Mouse (Mus musculus): Measurements from ENCODE around the gene Blm. TPM values are rescaled to one million over a fixed set of nuclear protein-coding genes. Genes with fewer than 3 reads are reported as not detected.

Blm gene
- polyA plus RNA-seq, 1 experiment from 2014 or later = 25.9 TPM

- 94% methylated on average over 3 of the region's 3 CpGs for WGBS (ENCODE audit: insufficient replicate concordance)
- peaks cover 64% of the 10 kb centered on the region for H3K36me3 ChIP-seq (ENCODE audit: control insufficient read depth, insufficient read depth)
These were observed 30.0 kb downstream of the Blm start for GRCm38 (mm10) chr7:80504920-80505319.

GRCm38 (mm10) chr7:80501006-80501405 lies 33.9 kb downstream of the Blm start:
- no peak for ATAC-seq (ENCODE audit: low read depth)
- H3K27ac ChIP-seq (ENCODE audit: low read length) = peak overlapping the region; percentile 1; the same call in 1 of the 2 replicates
- 60% methylated on average over 7 of the region's 7 CpGs for WGBS (ENCODE audit: insufficient replicate concordance)
- H3K4me1 ChIP-seq (ENCODE audit: control insufficient read depth, low read depth, low read length) = peaks cover 17% of the 10 kb centered on the region
- H3K9me3 ChIP-seq (replicated peaks; ENCODE audit: control insufficient read depth, low read length) = no peaks in the 10 kb centered on the region
- H3K4me2 ChIP-seq (ENCODE audit: low read depth, low read length) = no peak overlapping the region
- H3K4me3 ChIP-seq (ENCODE audit: low read depth, low read length) = no peak overlapping the region
- H3K27me3 ChIP-seq (ENCODE audit: control insufficient read depth, insufficient read depth, low read depth, low read length) = no peaks in the 10 kb centered on the region
- peaks cover 55% of the 10 kb centered on the region for H3K36me3 ChIP-seq (ENCODE audit: control insufficient read depth, insufficient read depth)
- no peak overlapping the region for H3K9ac ChIP-seq (ENCODE audit: low read depth, low read length)

More at GRCm38 (mm10) chr7:80504920-80505319, 30.0 kb downstream of the Blm start:
- Histone ChIP-seq H3K9ac (ENCODE audit: low read depth, low read length) (no peak overlapping the region), H3K4me3 (ENCODE audit: low read depth, low read length) (no peak overlapping the region), H3K27ac (ENCODE audit: low read length) (no peak overlapping the region), H3K4me2 (ENCODE audit: low read depth, low read length) (no peak overlapping the region), H3K27me3 (ENCODE audit: control insufficient read depth, insufficient read depth, low read depth, low read length) (no peaks in the 10 kb centered on the region), H3K4me1 (ENCODE audit: control insufficient read depth, low read depth, low read length) (peaks cover 6% of the 10 kb centered on the region), H3K9me3 (replicated peaks; ENCODE audit: control insufficient read depth, low read length) (no peaks in the 10 kb centered on the region)
- no peak for ATAC-seq (ENCODE audit: low read depth)

GRCm38 (mm10) chr7:80500099-80500498 lies 34.8 kb downstream of the Blm start:
- Histone ChIP-seq H3K4me2 (ENCODE audit: low read depth, low read length) (no peak overlapping the region; the same call in 1 of the 2 replicates), H3K9me3 (replicated peaks; ENCODE audit: control insufficient read depth, low read length) (no peaks in the 10 kb centered on the region), H3K9ac (ENCODE audit: low read depth, low read length) (no peak overlapping the region), H3K36me3 (ENCODE audit: control insufficient read depth, insufficient read depth) (peaks cover 47% of the 10 kb centered on the region), H3K27me3 (ENCODE audit: control insufficient read depth, insufficient read depth, low read depth, low read length) (no peaks in the 10 kb centered on the region), H3K4me3 (ENCODE audit: low read depth, low read length) (no peak overlapping the region), H3K4me1 (ENCODE audit: control insufficient read depth, low read depth, low read length) (peaks cover 17% of the 10 kb centered on the region), H3K27ac (ENCODE audit: low read length) (no peak overlapping the region)
- ATAC-seq (ENCODE audit: low read depth) = 0 out of 2 replicates have a peak, but pooled peaks have one; percentile 47

GRCm38 (mm10) chr7:80499190-80499962 lies 35.5 kb downstream of the Blm start:
- H3K9me3 ChIP-seq (replicated peaks; ENCODE audit: control insufficient read depth, low read length) = no peaks in the 10 kb centered on the region
- H3K27ac ChIP-seq (ENCODE audit: low read length) = no peak overlapping the region
- peak overlapping the region; percentile 1; the same call in 1 of the 2 replicates for H3K4me2 ChIP-seq (ENCODE audit: low read depth, low read length)
- peak; percentile 81 for ATAC-seq (ENCODE audit: low read depth)
- H3K9ac ChIP-seq (ENCODE audit: low read depth, low read length) = no peak overlapping the region
- 51% methylated on average over 9 of the region's 9 CpGs for WGBS (ENCODE audit: insufficient replicate concordance)
- H3K4me1 ChIP-seq (ENCODE audit: control insufficient read depth, low read depth, low read length) = peaks cover 17% of the 10 kb centered on the region
- H3K36me3 ChIP-seq (ENCODE audit: control insufficient read depth, insufficient read depth) = peaks cover 47% of the 10 kb centered on the region
- H3K4me3 ChIP-seq (ENCODE audit: low read depth, low read length) = no peak overlapping the region
- H3K27me3 ChIP-seq (ENCODE audit: control insufficient read depth, insufficient read depth, low read depth, low read length) = no peaks in the 10 kb centered on the region

GRCm38 (mm10) chr7:80496656-80497055 lies 38.3 kb downstream of the Blm start:
- Histone ChIP-seq H3K4me1 (ENCODE audit: control insufficient read depth, low read depth, low read length) (peaks cover 23% of the 10 kb centered on the region), H3K9ac (ENCODE audit: low read depth, low read length) (no peak overlapping the region), H3K36me3 (ENCODE audit: control insufficient read depth, insufficient read depth) (peaks cover 37% of the 10 kb centered on the region), H3K27ac (ENCODE audit: low read length) (no peak overlapping the region), H3K9me3 (replicated peaks; ENCODE audit: control insufficient read depth, low read length) (no peaks in the 10 kb centered on the region), H3K4me3 (ENCODE audit: low read depth, low read length) (no peak overlapping the region), H3K4me2 (ENCODE audit: low read depth, low read length) (no peak overlapping the region), H3K27me3 (ENCODE audit: control insufficient read depth, insufficient read depth, low read depth, low read length) (no peaks in the 10 kb centered on the region)
- WGBS (ENCODE audit: insufficient replicate concordance) = 72% methylated on average over 3 of the region's 3 CpGs
- no peak for ATAC-seq (ENCODE audit: low read depth)

- Histone ChIP-seq H3K9me3 (replicated peaks; ENCODE audit: control insufficient read depth, low read length) (no peaks in the 10 kb centered on the region), H3K4me1 (ENCODE audit: control insufficient read depth, low read depth, low read length) (peaks cover 27% of the 10 kb centered on the region), H3K27ac (ENCODE audit: low read length) (no peak overlapping the region), H3K27me3 (ENCODE audit: control insufficient read depth, insufficient read depth, low read depth, low read length) (no peaks in the 10 kb centered on the region), H3K4me2 (ENCODE audit: low read depth, low read length) (no peak overlapping the region), H3K4me3 (ENCODE audit: low read depth, low read length) (no peak overlapping the region), H3K36me3 (ENCODE audit: control insufficient read depth, insufficient read depth) (peaks cover 39% of the 10 kb centered on the region), H3K9ac (ENCODE audit: low read depth, low read length) (no peak overlapping the region)
- ATAC-seq (ENCODE audit: low read depth) = no peak
- 15% methylated on average over 6 of the region's 6 CpGs for WGBS (ENCODE audit: insufficient replicate concordance)
These were observed 39.7 kb downstream of the Blm start for GRCm38 (mm10) chr7:80495210-80495609.

- ATAC-seq (ENCODE audit: low read depth) = no peak
- H3K27ac ChIP-seq (ENCODE audit: low read length) = no peak overlapping the region
- 49% methylated on average over 3 of the region's 3 CpGs for WGBS (ENCODE audit: insufficient replicate concordance)
These were observed 42.9 kb downstream of the Blm start for GRCm38 (mm10) chr7:80491995-80492394.

GRCm38 (mm10) chr7:80491086-80491485 lies 43.8 kb downstream of the Blm start:
- H3K4me1 ChIP-seq (ENCODE audit: control insufficient read depth, low read depth, low read length) = peaks cover 14% of the 10 kb centered on the region
- no peaks in the 10 kb centered on the region for H3K9me3 ChIP-seq (replicated peaks; ENCODE audit: control insufficient read depth, low read length)
- no peak overlapping the region for H3K9ac ChIP-seq (ENCODE audit: low read depth, low read length)
- no peak overlapping the region for H3K4me3 ChIP-seq (ENCODE audit: low read depth, low read length)
- peak; percentile 94 for ATAC-seq (ENCODE audit: low read depth)
- H3K4me2 ChIP-seq (ENCODE audit: low read depth, low read length) = peak overlapping the region; percentile 4; the same call in 1 of the 2 replicates
- H3K36me3 ChIP-seq (ENCODE audit: control insufficient read depth, insufficient read depth) = peaks cover 43% of the 10 kb centered on the region
- H3K27ac ChIP-seq (ENCODE audit: low read length) = no peak overlapping the region
- no peaks in the 10 kb centered on the region for H3K27me3 ChIP-seq (ENCODE audit: control insufficient read depth, insufficient read depth, low read depth, low read length)
- WGBS (ENCODE audit: insufficient replicate concordance) = 27% methylated on average over 3 of the region's 3 CpGs

More at GRCm38 (mm10) chr7:80491995-80492394, 42.9 kb downstream of the Blm start:
- no peaks in the 10 kb centered on the region for H3K27me3 ChIP-seq (ENCODE audit: control insufficient read depth, insufficient read depth, low read depth, low read length)
- no peak overlapping the region for H3K4me2 ChIP-seq (ENCODE audit: low read depth, low read length)
- peaks cover 14% of the 10 kb centered on the region for H3K4me1 ChIP-seq (ENCODE audit: control insufficient read depth, low read depth, low read length)
- H3K36me3 ChIP-seq (ENCODE audit: control insufficient read depth, insufficient read depth) = peaks cover 51% of the 10 kb centered on the region
- H3K9me3 ChIP-seq (replicated peaks; ENCODE audit: control insufficient read depth, low read length) = no peaks in the 10 kb centered on the region
- H3K4me3 ChIP-seq (ENCODE audit: low read depth, low read length) = no peak overlapping the region
- H3K9ac ChIP-seq (ENCODE audit: low read depth, low read length) = no peak overlapping the region

GRCm38 (mm10) chr7:80490351-80490750 lies 44.6 kb downstream of the Blm start:
- Histone ChIP-seq H3K4me2 (ENCODE audit: low read depth, low read length) (no peak overlapping the region), H3K36me3 (ENCODE audit: control insufficient read depth, insufficient read depth) (peaks cover 43% of the 10 kb centered on the region), H3K9ac (ENCODE audit: low read depth, low read length) (no peak overlapping the region), H3K4me3 (ENCODE audit: low read depth, low read length) (no peak overlapping the region), H3K9me3 (replicated peaks; ENCODE audit: control insufficient read depth, low read length) (no peaks in the 10 kb centered on the region), H3K4me1 (ENCODE audit: control insufficient read depth, low read depth, low read length) (peaks cover 14% of the 10 kb centered on the region), H3K27me3 (ENCODE audit: control insufficient read depth, insufficient read depth, low read depth, low read length) (no peaks in the 10 kb centered on the region), H3K27ac (ENCODE audit: low read length) (no peak overlapping the region)
- no peak for ATAC-seq (ENCODE audit: low read depth)
- WGBS (ENCODE audit: insufficient replicate concordance) = 96% methylated on average over 2 of the region's 2 CpGs
